Comparison of ENCODE assay signal across 9 mouse cellular contexts in genomic region chr8:129264296-129264695, GRCm38 (mm10). TPM values are rescaled to one million over a fixed set of nuclear protein-coding genes. Genes with fewer than 3 reads are reported as not detected.
DNase-seq lines count a peak whose midpoint lies in the region; ATAC-seq lines count a peak whose summit lies in the region.
"Had no signal": no experiment of that assay in that cellular context is flagged by ENCODE, and none has a peak within 500 bp of the region (broad histone marks: within the 10 kb centered on the region; RNA-seq: fewer than 3 reads in every experiment).

No protein-coding gene starts in this region.

- H3K4me3 ChIP-seq in lung, embryonic 16.5 days (ENCODE audit: low read length) = peak overlapping the region; percentile 63
- H3K4me3 ChIP-seq in embryonic facial prominence, embryonic 15.5 days (replicated peaks) = no peak overlapping the region
- H3K4me3 ChIP-seq in limb, embryonic 12.5 days (replicated peaks) = peak overlapping the region; percentile 53
- peak overlapping the region; percentile 52 for H3K4me3 ChIP-seq in neural tube, embryonic 13.5 days

- no peak for DNase-seq in lung, adult 18-20 months
- no peak for DNase-seq in gastrocnemius, postnatal 4 days (ENCODE audit: low spot score in 2 of 2)
- DNase-seq in left cerebral cortex, postnatal 25 days (ENCODE audit: low spot score in 2 of 2) = no peak
- no peak for DNase-seq in cerebellum, postnatal 36 days
- DNase-seq: adrenal gland, postnatal 10 days had no signal

- intact Hi-C loops in left cerebral cortex, postnatal 25 days (cut with DNase I) = no loop called here

- no peak for ATAC-seq in lung, embryonic 16.5 days (ENCODE audit: low read depth)
- no peak for ATAC-seq in embryonic facial prominence, embryonic 15.5 days (ENCODE audit: insufficient number of reproducible peaks, low FRiP score, low TSS enrichment, low read depth)
- ATAC-seq in limb, embryonic 12.5 days (ENCODE audit: insufficient number of reproducible peaks, insufficient read depth, low FRiP score, low TSS enrichment, low read depth) = no peak
- no peak for ATAC-seq in neural tube, embryonic 13.5 days (ENCODE audit: low read depth)

- H3K4me2 ChIP-seq in lung, embryonic 16.5 days (ENCODE audit: low read depth, low read length) = peak overlapping the region; percentile 70
- peak overlapping the region; percentile 70; the same call in 1 of the 2 replicates for H3K4me2 ChIP-seq in embryonic facial prominence, embryonic 15.5 days (replicated peaks)
- peak overlapping the region; percentile 66 for H3K4me2 ChIP-seq in limb, embryonic 12.5 days
- H3K4me2 ChIP-seq in neural tube, embryonic 13.5 days = peak overlapping the region; percentile 76

- H3K36me3 ChIP-seq in lung, embryonic 16.5 days (ENCODE audit: control insufficient read depth, insufficient read depth, low read length) = peaks cover 13% of the 10 kb centered on the region
- peaks cover 10% of the 10 kb centered on the region; the same call in 1 of the 2 replicates for H3K36me3 ChIP-seq in embryonic facial prominence, embryonic 15.5 days
- peaks cover 18% of the 10 kb centered on the region for H3K36me3 ChIP-seq in limb, embryonic 12.5 days
- H3K36me3 ChIP-seq in neural tube, embryonic 13.5 days = peaks cover 23% of the 10 kb centered on the region

- WGBS in lung, embryonic 16.5 days = 71% methylated on average over 2 of the region's 2 CpGs
- WGBS in embryonic facial prominence, embryonic 15.5 days = 70% methylated on average over 2 of the region's 2 CpGs
- 78% methylated on average over 2 of the region's 2 CpGs for WGBS in limb, embryonic 12.5 days
- WGBS in neural tube, embryonic 13.5 days = 74% methylated on average over 2 of the region's 2 CpGs

- H3K27me3 ChIP-seq in lung, embryonic 16.5 days (ENCODE audit: control insufficient read depth, insufficient read depth, low read depth, low read length) = no peaks in the 10 kb centered on the region
- no peaks in the 10 kb centered on the region for H3K27me3 ChIP-seq in embryonic facial prominence, embryonic 15.5 days
- H3K27me3 ChIP-seq in limb, embryonic 12.5 days = no peaks in the 10 kb centered on the region
- H3K27me3 ChIP-seq in neural tube, embryonic 13.5 days = no peaks in the 10 kb centered on the region

- H3K27ac ChIP-seq in lung, embryonic 16.5 days (ENCODE audit: low read length) = no peak overlapping the region
- no peak overlapping the region for H3K27ac ChIP-seq in embryonic facial prominence, embryonic 15.5 days (replicated peaks)
- no peak overlapping the region for H3K27ac ChIP-seq in limb, embryonic 12.5 days
- H3K27ac ChIP-seq in neural tube, embryonic 13.5 days (replicated peaks) = no peak overlapping the region

- peaks cover 13% of the 10 kb centered on the region for H3K9me3 ChIP-seq in lung, embryonic 16.5 days (ENCODE audit: control insufficient read depth, low read length)
- peaks cover 7% of the 10 kb centered on the region; the same call in 1 of the 2 replicates for H3K9me3 ChIP-seq in embryonic facial prominence, embryonic 15.5 days (replicated peaks)
- peaks cover 13% of the 10 kb centered on the region; the same call in 1 of the 2 replicates for H3K9me3 ChIP-seq in limb, embryonic 12.5 days
- H3K9me3 ChIP-seq in neural tube, embryonic 13.5 days = peaks cover 18% of the 10 kb centered on the region

- no peak overlapping the region for H3K9ac ChIP-seq in lung, embryonic 16.5 days (ENCODE audit: low read length)
- no peak overlapping the region for H3K9ac ChIP-seq in embryonic facial prominence, embryonic 15.5 days
- no peak overlapping the region for H3K9ac ChIP-seq in limb, embryonic 12.5 days (replicated peaks)
- H3K9ac ChIP-seq in neural tube, embryonic 13.5 days = peak overlapping the region; percentile 69

- 0 out of 2 replicates have a peak, but pooled peaks cover 2% of the 10 kb centered on the region for H3K4me1 ChIP-seq in lung, embryonic 16.5 days (replicated peaks; ENCODE audit: control insufficient read depth, insufficient read depth, low read length)
- no peaks in the 10 kb centered on the region for H3K4me1 ChIP-seq in embryonic facial prominence, embryonic 15.5 days
- H3K4me1 ChIP-seq in limb, embryonic 12.5 days (replicated peaks) = no peaks in the 10 kb centered on the region
- H3K4me1 ChIP-seq in neural tube, embryonic 13.5 days (replicated peaks) = peaks cover 7% of the 10 kb centered on the region

RNA-seq across cellular contexts. Expression of gene 2610044O15Rik8, which starts 30.1 kb away (rescaled TPM):
- polyA plus RNA-seq in lung, embryonic 16.5 days (2015; fragmentation: Nextera tagmentation; extraction: Ambion mirVana) = 23.5 and 25.3 TPM in 2 replicates
- polyA plus RNA-seq in embryonic facial prominence, embryonic 15.5 days (2015; fragmentation: Nextera tagmentation; extraction: Ambion mirVana) = 23.7 TPM in 2 replicates
- 23.9 and 28.3 TPM in 2 replicates for polyA plus RNA-seq in limb, embryonic 12.5 days (2016; fragmentation: Nextera tagmentation; extraction: Ambion mirVana)
- polyA plus RNA-seq in neural tube, embryonic 13.5 days (2015; fragmentation: Nextera tagmentation; extraction: Ambion mirVana) = 24.8 and 27.8 TPM in 2 replicates
- 10 to 100 TPM; 16.5 to 21.7 TPM for total RNA-seq in gastrocnemius, postnatal 4 days (2021)
- total RNA-seq in left cerebral cortex, postnatal 25 days (2021) = 10 to 100 TPM; 23.9 to 26.8 TPM
